Mouse (Mus musculus): ENCODE data around the gene Rpp21.
"Not testable (repeated sequence)": the region's sequence is repeated elsewhere in the genome, so short reads cannot be mapped to it uniquely, and the experiment has no call there.

Rpp21 gene

DNA sequence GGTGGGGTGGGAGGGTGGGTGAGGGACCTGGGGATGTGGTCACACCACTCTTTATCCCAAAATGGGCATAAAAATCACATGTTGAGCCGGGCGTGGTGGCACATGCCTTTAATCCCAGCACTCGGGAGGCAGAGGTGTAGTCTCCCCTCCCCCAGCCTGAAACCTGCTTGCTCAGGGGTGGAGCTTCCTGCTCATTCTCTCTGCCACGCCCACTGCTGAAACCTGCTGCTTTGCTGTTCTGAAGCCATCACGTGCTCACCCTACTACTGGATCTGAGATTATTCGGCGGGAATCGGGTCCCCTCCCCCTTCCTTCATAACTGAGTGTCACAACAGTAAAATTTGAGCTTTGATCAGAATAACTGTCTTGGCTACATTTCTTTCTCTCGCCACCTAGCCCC, 22.6 kb downstream of the Rpp21 start:
- DNase-seq (ENCODE audit: low read depth, low spot score): not testable (repeated sequence)

GRCm38 (mm10) chr17:36233572-36233971, 24.3 kb downstream of the Rpp21 start:
- no peak for DNase-seq (ENCODE audit: low read depth, low spot score)

GRCm38 (mm10) chr17:36231318-36231717, 26.6 kb downstream of the Rpp21 start:
- DNase-seq (ENCODE audit: low read depth, low spot score): peak; percentile 84

DNA sequence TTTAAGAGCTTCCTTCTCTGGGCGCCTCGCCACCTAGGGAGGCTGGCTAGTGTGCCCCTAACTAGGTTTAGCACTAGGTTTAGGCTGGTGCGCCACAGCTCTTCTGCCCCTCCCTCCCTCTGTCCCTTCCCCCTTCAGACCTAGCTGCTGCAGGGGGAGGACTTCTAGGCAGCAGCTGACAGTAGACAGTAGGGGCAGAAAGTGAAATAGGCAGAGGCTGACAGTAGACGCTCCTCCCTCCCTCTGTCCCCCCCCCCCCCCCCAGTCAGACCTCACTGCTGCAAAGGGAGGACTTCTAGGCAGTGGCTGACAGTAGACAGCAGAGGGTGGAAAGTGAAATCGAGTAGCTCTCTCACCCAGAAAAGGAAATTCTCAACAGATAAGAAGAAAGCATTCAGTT, 28.8 kb downstream of the Rpp21 start:
- DNase-seq (ENCODE audit: low read depth, low spot score): no peak

- DNase-seq (ENCODE audit: low read depth, low spot score): peak; percentile 55
Measured at GRCm38 (mm10) chr17:36226921-36227320, 30.9 kb downstream of the Rpp21 start.

DNA sequence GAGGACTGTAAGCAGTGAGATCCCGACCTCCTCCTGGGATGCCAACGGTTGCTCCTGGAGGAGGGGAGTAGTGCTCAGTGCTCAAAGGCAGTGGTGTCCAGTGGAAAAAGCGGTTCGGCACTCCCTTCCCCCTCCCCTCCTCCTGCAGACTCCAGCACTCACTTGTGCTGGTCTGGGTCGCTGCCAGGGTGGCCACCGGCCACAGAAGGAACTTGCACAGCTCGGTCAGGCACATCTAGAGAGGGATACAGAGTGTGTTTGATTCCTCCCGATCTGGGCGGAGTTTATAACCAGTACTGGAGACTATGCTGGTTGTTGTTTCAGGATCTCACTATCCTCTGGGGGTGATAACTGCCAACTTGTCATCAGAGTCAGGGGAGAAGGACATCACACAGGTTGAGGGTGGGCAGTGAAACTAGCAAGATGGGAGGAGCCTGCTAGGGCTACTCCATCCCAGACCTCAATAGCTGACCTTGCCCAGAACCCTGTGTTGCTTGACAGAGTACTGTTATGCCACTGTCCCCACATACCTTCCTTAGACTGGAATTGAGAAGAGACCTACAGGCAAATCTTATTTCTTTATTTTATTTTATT, 32.5 kb downstream of the Rpp21 start:
- no peak for DNase-seq (ENCODE audit: low read depth, low spot score)

GRCm38 (mm10) chr17:36224451-36224850, 33.4 kb downstream of the Rpp21 start:
- DNase-seq (ENCODE audit: low read depth, low spot score): no peak

- DNase-seq (ENCODE audit: low read depth, low spot score): no peak
Measured at GRCm38 (mm10) chr17:36218594-36219155, 39.2 kb downstream of the Rpp21 start.

DNA sequence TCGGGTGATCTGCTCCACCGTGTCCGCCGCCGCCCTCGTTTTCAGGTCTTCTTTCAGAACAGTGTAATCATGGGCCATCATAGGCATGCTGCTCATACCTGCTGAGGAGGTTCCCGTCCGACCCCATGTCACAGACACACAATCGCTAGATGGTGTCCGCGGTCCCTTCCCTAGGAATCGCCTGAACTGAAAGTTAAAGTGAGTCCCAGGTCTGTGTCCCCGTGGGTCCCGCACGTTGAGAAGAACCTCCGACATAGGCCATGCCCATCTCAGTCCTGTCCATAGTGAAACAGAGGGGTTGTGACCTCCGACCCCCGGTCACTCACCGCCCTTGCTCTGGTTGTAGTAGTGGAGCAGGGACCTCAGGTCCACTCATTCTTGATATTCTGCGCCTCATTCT, 42.3 kb downstream of the Rpp21 start:
- DNase-seq (ENCODE audit: low read depth, low spot score): no peak

GRCm38 (mm10) chr17:36206846-36207245, 51.0 kb downstream of the Rpp21 start:
- DNase-seq (ENCODE audit: low read depth, low spot score): no peak

- DNase-seq (ENCODE audit: low read depth, low spot score): no peak
Measured at GRCm38 (mm10) chr17:36205862-36206261, 52.0 kb downstream of the Rpp21 start.
